Mouse (Mus musculus) liver, embryonic 14.5 days (tissue): ENCODE measurements around the gene Slc16a5. TPM values are rescaled to one million over a fixed set of nuclear protein-coding genes. Genes with fewer than 3 reads are reported as not detected.

Source experiments
- ATAC-seq: fragments of 200-750 bp; cut with Nextera tagmentation; 2 replicates; pipeline ENCODE4 v1.8.0; 2017; ENCODE audit warnings: moderate number of reproducible peaks, mild to moderate bottlenecking, moderate library complexity; ENCODE audit not compliant: insufficient read depth
- DNase-seq, 3 experiments: peaks; one replicate each; pipeline ENCODE4 v3.0.0-alpha.2; 2012 to 2013; ENCODE audit warnings: low read depth in 3 of 3, low spot score in 3 of 3
- H3K27ac ChIP-seq: fragments of 300-500 bp; sonication (generic); 2 replicates; pipeline ENCODE4 v1.5.1; 2014; ENCODE audit warnings: moderate library complexity, mild to moderate bottlenecking, control low read depth, inconsistent platforms
- H3K27me3 ChIP-seq: fragments of 300-500 bp; sonication (generic); 2 replicates; pipeline ENCODE4 v1.6.1; 2014; ENCODE audit warnings: mild to moderate bottlenecking, low read length, moderate library complexity; ENCODE audit not compliant: control insufficient read depth, insufficient read depth
- H3K36me3 ChIP-seq: fragments of 300-500 bp; sonication (generic); replicated peaks from 2 replicates; pipeline ENCODE4 v1.6.1; 2014; ENCODE audit warnings: low read depth; ENCODE audit not compliant: control insufficient read depth, insufficient read depth
- H3K4me1 ChIP-seq, 2 experiments: fragments of 200-500 bp in 1 of 2; fragments of 300-500 bp in 1 of 2; sonication (generic) in 1 of 2; replicated peaks; 2 replicates each; pipeline ENCODE4 v1.6.1; 2012 to 2014; ENCODE audit warnings: antibody characterized with exemption in 1 of 2, inconsistent platforms in 1 of 2, low read length in 1 of 2; ENCODE audit not compliant: control insufficient read depth in 2 of 2, insufficient read depth in 2 of 2
- H3K4me2 ChIP-seq: fragments of 300-500 bp; sonication (generic); 2 replicates; pipeline ENCODE4 v1.6.1; 2014; ENCODE audit warnings: low read depth, mild to moderate bottlenecking, control low read depth, moderate library complexity
- H3K4me3 ChIP-seq, 2 experiments: fragments of 200-500 bp in 1 of 2; fragments of 300-500 bp in 1 of 2; sonication (generic) in 1 of 2; 2 replicates each; pipeline ENCODE4 v1.5.1; 2012 to 2014; ENCODE audit warnings: low read depth in 2 of 2, low read length in 2 of 2, mild to moderate bottlenecking in 2 of 2, control low read depth in 1 of 2, inconsistent platforms in 1 of 2, moderate library complexity in 1 of 2; ENCODE audit not compliant: insufficient read depth in 1 of 2
- H3K9ac ChIP-seq: fragments of 300-500 bp; sonication (generic); replicated peaks from 2 replicates; pipeline ENCODE4 v1.6.1; 2014; ENCODE audit warnings: mild to moderate bottlenecking, control low read depth, moderate library complexity
- H3K9me3 ChIP-seq: fragments of 300-500 bp; sonication (generic); 2 replicates; pipeline ENCODE4 v1.6.1; 2016; ENCODE audit warnings: low read length, mixed read lengths; ENCODE audit not compliant: control insufficient read depth
- CTCF ChIP-seq: IDR thresholded peaks from 2 replicates; pipeline ENCODE4 v1.5.1; 2016; ENCODE audit warnings: antibody characterized with exemption, low read depth, control low read depth
- EP300 ChIP-seq: IDR thresholded peaks from 2 replicates; pipeline ENCODE4 v1.6.1; 2016; ENCODE audit warnings: antibody characterized with exemption, low read depth
- WGBS: fragments of 180-500 bp; shearing (Covaris S2); extraction: QIAGEN DNeasy Blood & Tissue Kit; methylation state at CpG from one replicate; pipeline ENCODE4 v1.1.7; 2014; ENCODE audit not compliant: insufficient replicate concordance; 5-methylcytosine and 5-hydroxymethylcytosine counted together
- polyA plus RNA-seq, 2 experiments: library from polyadenylated mRNA; depleted of rRNA in 1 of 2; stranded (reverse) in 1 of 2; unstranded in 1 of 2; fragments of >200 nt; fragmentation: Nextera tagmentation in 1 of 2; extraction: Ambion mirVana in 1 of 2; gene quantifications; 2 replicates each; pipeline versions ENCODE4 v1.2.1 to v1.2.3; 2012 to 2014

Slc16a5 gene
- polyA plus RNA-seq, 2 experiments, result 0.02 TPM; not detected in 1

DNA sequence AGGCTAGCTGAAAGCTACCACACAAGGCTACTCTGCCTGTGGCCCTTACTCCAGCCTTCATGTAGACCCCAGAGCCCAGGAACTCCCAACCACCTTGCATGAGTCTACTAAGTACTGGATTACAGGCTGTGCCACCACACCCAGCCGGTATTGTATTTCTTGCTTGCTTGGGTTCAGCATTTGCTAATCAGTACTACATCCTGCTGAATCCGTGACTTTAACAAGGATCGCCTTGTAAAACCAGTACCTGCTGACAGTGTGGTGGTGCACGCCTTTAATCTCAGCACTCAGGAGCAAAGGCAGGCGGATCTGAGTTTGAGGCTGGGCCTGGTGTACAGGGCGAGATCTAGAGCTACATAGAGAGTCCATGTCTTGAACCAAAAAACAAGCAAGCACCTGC lies 40.4 kb downstream of the Slc16a5 start:
- TF ChIP-seq EP300 (no peak), CTCF (no peak)
- 84% methylated on average over 6 of the region's 6 CpGs for WGBS
- H3K4me3 ChIP-seq, result no peak overlapping the region
- no peak overlapping the region for H3K27ac ChIP-seq
- ATAC-seq (no peak), DNase-seq (no peak)
- H3K4me2 ChIP-seq, result no peak overlapping the region
- no peaks in the 10 kb centered on the region for H3K27me3 ChIP-seq
- no peaks in the 10 kb centered on the region for H3K9me3 ChIP-seq
- peaks cover 25 to 26% of the 10 kb centered on the region in 2 experiments for H3K4me1 ChIP-seq
- H3K36me3 ChIP-seq, result peaks cover 57% of the 10 kb centered on the region
- H3K9ac ChIP-seq, result no peak overlapping the region

DNA sequence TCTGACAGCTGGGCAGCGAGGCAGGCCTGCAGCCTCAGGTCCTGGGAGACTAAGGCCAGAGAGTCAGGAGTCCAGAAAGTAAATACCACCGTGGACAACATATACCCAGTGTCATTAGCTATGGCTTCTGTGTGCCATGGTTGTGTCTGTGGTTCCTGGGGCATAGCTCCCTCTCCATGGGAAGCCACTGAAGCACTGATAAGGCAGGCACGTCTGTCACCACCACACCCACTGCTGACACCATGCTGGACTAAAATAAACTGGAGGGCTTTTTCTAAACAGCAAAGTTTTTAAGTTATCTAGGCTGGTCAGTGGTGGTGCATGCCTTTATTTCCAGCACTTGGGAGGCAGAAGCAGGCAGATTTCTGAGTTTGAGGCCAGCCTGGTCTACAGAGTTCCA lies 44.3 kb downstream of the Slc16a5 start:
- peak; percentile 75 for ATAC-seq
- Histone ChIP-seq H3K36me3 (peaks cover 19% of the 10 kb centered on the region), H3K9me3 (no peaks in the 10 kb centered on the region), H3K27ac (peak overlapping the region; percentile 91), H3K4me1 (peaks cover 59 to 62% of the 10 kb centered on the region in 2 experiments), H3K4me2 (peak overlapping the region; percentile 64), H3K27me3 (no peaks in the 10 kb centered on the region), H3K9ac (peak overlapping the region; percentile 41), H3K4me3 (peak overlapping the region in 1 of 2 experiments; percentile 23; a peak in 1 of 4 replicates)
- peak; percentile 40 for TF ChIP-seq EP300
- 0 out of 2 replicates have a peak, but pooled peaks have one; percentile 22 for TF ChIP-seq CTCF
- DNase-seq, result peak in 2 of 3 experiments; percentile 59 to 67
- WGBS, result 16% methylated on average over 3 of the region's 3 CpGs

DNA sequence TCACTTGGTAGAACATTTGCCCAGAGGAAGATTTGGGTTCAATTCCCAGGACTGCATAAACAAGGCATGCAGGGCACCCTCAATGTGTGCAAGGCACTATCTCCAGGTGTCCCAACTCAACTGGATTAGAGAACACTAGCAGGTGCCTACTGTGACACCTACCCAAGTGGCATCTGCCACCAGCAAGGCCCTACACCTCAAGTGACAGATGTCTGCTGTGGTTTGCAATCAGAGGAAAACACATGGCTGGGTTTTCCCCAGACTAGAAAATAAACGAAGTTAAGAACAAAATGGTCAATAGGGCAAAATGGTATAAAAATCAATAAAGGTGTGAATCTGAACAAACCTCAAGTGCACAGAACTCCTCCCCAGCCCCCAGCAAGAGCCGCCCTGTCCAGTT lies 45.8 kb downstream of the Slc16a5 start:
- 43% methylated on average over 2 of the region's 2 CpGs for WGBS
- Histone ChIP-seq H3K4me2 (peak overlapping the region; percentile 64), H3K27me3 (no peaks in the 10 kb centered on the region), H3K4me1 (peaks cover 73 to 77% of the 10 kb centered on the region in 2 experiments), H3K4me3 (no peak overlapping the region), H3K36me3 (peaks cover 7% of the 10 kb centered on the region), H3K27ac (peak overlapping the region; percentile 91), H3K9me3 (no peaks in the 10 kb centered on the region), H3K9ac (no peak overlapping the region)
- TF ChIP-seq EP300, result 0 out of 2 replicates have a peak, but pooled peaks have one; percentile 10
- TF ChIP-seq CTCF, result no peak
- DNase-seq, result peak in 1 of 3 experiments; percentile 50
- no peak for ATAC-seq

DNA sequence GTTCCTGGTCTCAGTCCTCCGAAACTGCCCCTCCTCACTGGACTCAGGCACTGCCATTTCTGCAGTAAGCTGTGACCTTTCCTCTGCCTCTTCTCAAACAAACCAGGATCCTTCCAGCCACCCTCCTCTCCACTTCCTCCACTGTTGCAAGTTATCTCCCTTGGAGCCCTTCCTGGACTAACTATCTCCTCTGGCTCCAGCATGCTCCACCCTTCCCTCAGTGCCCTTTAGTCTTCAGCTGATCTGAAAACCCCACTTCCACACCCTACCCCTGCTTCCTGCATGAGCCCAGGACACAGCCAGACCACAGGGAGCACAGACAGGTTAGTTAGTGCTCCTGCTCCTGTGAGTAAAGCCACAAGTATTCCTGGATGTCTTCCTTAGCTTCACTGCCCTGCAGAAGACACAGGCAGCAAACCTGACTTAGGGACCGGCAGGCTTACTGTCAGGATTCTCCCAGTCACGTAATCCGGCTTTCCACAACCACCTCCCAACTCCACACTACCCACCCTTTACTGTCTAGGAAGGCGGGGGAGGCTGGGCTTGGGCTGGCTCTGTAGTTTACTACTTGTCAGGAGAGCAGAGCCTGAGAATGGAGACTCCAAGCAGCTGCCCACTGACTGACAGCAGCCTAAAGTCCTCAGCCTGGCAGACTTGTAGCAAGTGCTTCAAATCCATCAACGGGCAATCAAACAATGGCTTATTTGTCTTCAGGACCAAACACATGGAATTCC lies 47.7 kb downstream of the Slc16a5 start:
- H3K36me3 ChIP-seq, result no peaks in the 10 kb centered on the region
- WGBS, result 28% methylated on average over 6 of the region's 6 CpGs
- H3K4me3 ChIP-seq, result peak overlapping the region; percentile 52 to 98
- H3K27ac ChIP-seq, result peak overlapping the region; percentile 92
- ATAC-seq, result peak; percentile 25
- H3K9ac ChIP-seq, result peak overlapping the region; percentile 63
- no peaks in the 10 kb centered on the region for H3K27me3 ChIP-seq
- peaks cover 71 to 79% of the 10 kb centered on the region in 2 experiments for H3K4me1 ChIP-seq
- H3K4me2 ChIP-seq, result peak overlapping the region; percentile 99
- H3K9me3 ChIP-seq, result no peaks in the 10 kb centered on the region
- TF ChIP-seq EP300 (no peak), CTCF (no peak)
- DNase-seq, result peak in 2 of 3 experiments; percentile 57 to 61

DNA sequence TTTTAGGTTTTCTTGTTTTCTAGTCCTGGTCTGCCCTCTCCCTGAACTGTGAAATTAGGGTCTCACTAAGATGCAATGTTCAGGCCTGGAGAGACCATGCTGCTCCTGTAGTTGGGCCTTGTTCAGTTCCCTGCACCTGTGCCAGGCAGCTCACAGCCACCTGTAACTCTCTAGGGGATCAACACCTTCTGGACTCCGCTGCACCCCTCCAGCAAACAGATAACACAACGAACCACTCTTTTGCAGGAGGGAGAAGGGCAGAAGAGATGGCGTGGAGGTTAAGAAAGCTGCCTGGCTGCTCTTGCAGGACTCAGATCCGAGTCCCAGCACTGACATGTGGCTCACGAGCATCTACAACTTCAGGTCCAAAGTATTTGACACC lies 48.2 kb downstream of the Slc16a5 start:
- 14% methylated on average over 5 of the region's 5 CpGs for WGBS
- H3K4me1 ChIP-seq, result peaks cover 66 to 78% of the 10 kb centered on the region in 2 experiments
- peak overlapping the region; percentile 52 to 98; a peak in 3 of 4 replicates for H3K4me3 ChIP-seq

More for the DNA sequence above, 48.2 kb downstream of the Slc16a5 start:
- Histone ChIP-seq H3K27ac (peak overlapping the region; percentile 92), H3K36me3 (no peaks in the 10 kb centered on the region), H3K9me3 (no peaks in the 10 kb centered on the region), H3K9ac (peak overlapping the region; percentile 63), H3K27me3 (no peaks in the 10 kb centered on the region), H3K4me2 (peak overlapping the region; percentile 99)
- DNase-seq (no peak), ATAC-seq (no peak)
- TF ChIP-seq CTCF (no peak), EP300 (no peak)
